In the genomic region with DNA sequence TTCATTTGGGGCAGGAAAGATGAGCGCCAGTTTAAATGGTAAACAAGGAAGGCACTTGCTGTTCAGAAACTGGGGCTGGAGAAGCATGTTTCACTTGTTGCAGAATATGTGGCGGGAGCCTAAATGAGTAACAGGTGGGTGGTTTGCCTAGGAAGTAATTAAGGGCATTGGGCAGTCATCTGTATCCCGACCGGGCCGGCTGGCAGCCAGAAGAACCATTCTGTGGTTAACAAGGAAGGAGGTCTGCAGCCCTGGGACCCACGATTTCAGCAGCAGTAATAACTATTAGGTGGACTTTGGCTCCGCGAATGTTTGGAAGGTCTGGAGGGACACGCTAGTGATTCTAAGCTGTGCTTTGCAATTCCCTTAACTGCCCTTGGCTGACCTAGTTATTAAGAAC, we compare ENCODE assay signal across 21 mouse cellular contexts.
DNase-seq lines count a peak whose midpoint lies in the region; ATAC-seq and TF ChIP-seq lines count a peak whose summit lies in the region.
"Had no signal": no experiment of that assay in that cellular context is flagged by ENCODE, and none has a peak within 500 bp of the region (broad histone marks: within the 10 kb centered on the region; RNA-seq: fewer than 3 reads in every experiment).

No protein-coding gene starts in this region.

- no peaks in the 10 kb centered on the region for H3K9me3 ChIP-seq in limb, embryonic 14.5 days (ENCODE audit: control insufficient read depth, low read length)
- H3K9me3 ChIP-seq: liver, embryonic 12.5 days; lung, embryonic 15.5 days; midbrain, embryonic 13.5 days had no signal

- DNase-seq in embryo, embryonic 11 days = peak; percentile 9
- no peak for DNase-seq in embryo, embryonic 10 days (ENCODE audit: low spot score)
- DNase-seq in retina, postnatal 1 day = peak; percentile 6
- no peak for DNase-seq in retina, embryonic 14.5 days (ENCODE audit: low spot score)
- peak; percentile 11 for DNase-seq in kidney, postnatal 10 days
- DNase-seq in limb, embryonic 14.5 days (ENCODE audit: low spot score) = no peak
- no peak for DNase-seq in spleen, postnatal 4 days (ENCODE audit: low spot score in 2 of 2)
- DNase-seq: adrenal gland, adult 8-10 months; cerebellum, adult 11 months; gastrocnemius, postnatal 36 days; heart, postnatal 14 days had no signal

- no peak overlapping the region for H3K9ac ChIP-seq in limb, embryonic 14.5 days (ENCODE audit: low read depth, low read length, severe bottlenecking)
- H3K9ac ChIP-seq: hindbrain, embryonic 14.5 days; liver, embryonic 12.5 days; lung, embryonic 15.5 days; midbrain, embryonic 13.5 days had no signal

- 25% methylated on average over 9 of the region's 9 CpGs for WGBS in limb, embryonic 14.5 days

- no peaks in the 10 kb centered on the region for H3K27me3 ChIP-seq in limb, embryonic 14.5 days (ENCODE audit: control insufficient read depth, insufficient read depth, low read length)
- H3K27me3 ChIP-seq: liver, embryonic 12.5 days; lung, embryonic 15.5 days; midbrain, embryonic 13.5 days had no signal

- no peak overlapping the region for H3K4me3 ChIP-seq in limb, embryonic 14.5 days (replicated peaks; ENCODE audit: low read length)
- H3K4me3 ChIP-seq: erythroblast, embryonic 14.5 days; liver, embryonic 12.5 days; lung, embryonic 15.5 days; midbrain, embryonic 13.5 days had no signal

- H3K27ac ChIP-seq in limb, embryonic 14.5 days (replicated peaks; ENCODE audit: low read depth, low read length) = no peak overlapping the region
- H3K27ac ChIP-seq: hindbrain, embryonic 14.5 days; liver, embryonic 12.5 days; lung, embryonic 15.5 days; macrophage; midbrain, embryonic 13.5 days had no signal

- no peak for TF ChIP-seq POLR2A in limb, embryonic 14.5 days (IDR thresholded peaks at IDR 0.05; ENCODE audit: borderline replicate concordance, extremely low read depth, insufficient read depth, insufficient read length)

- no peak overlapping the region for H3K4me2 ChIP-seq in limb, embryonic 14.5 days (replicated peaks; ENCODE audit: low read depth, low read length, severe bottlenecking)
- H3K4me2 ChIP-seq: heart, embryonic 11.5 days; hindbrain, embryonic 14.5 days; liver, embryonic 12.5 days; lung, embryonic 15.5 days; midbrain, embryonic 13.5 days had no signal

- 0 out of 2 replicates have a peak, but pooled peaks have one; percentile 19 for ATAC-seq in limb, embryonic 14.5 days (ENCODE audit: low FRiP score, low read depth)
- ATAC-seq in megakaryocyte progenitor cell, adult 5-6 weeks (replicated peaks; ENCODE audit: poor library complexity) = no peak
- ATAC-seq: forebrain, embryonic 16.5 days; intestine, embryonic 16.5 days; liver, embryonic 12.5 days; midbrain, embryonic 13.5 days had no signal

- no peaks in the 10 kb centered on the region for H3K36me3 ChIP-seq in limb, embryonic 14.5 days (ENCODE audit: control insufficient read depth, insufficient read depth, low read length)
- H3K36me3 ChIP-seq: liver, embryonic 12.5 days; lung, embryonic 15.5 days; midbrain, embryonic 13.5 days had no signal

- 0 out of 2 replicates have a peak, but pooled peaks cover 2% of the 10 kb centered on the region for H3K4me1 ChIP-seq in limb, embryonic 14.5 days (ENCODE audit: control insufficient read depth, insufficient read depth, low read length)
- H3K4me1 ChIP-seq: liver, embryonic 12.5 days; midbrain, embryonic 13.5 days had no signal

Comparison
In these comparisons a context has a peak if more than half of its experiments do, and no peak if none do; other contexts are left out.
1. DNase-seq: peak in embryo, embryonic 11 days (single experiment), retina, postnatal 1 day (single experiment) and kidney, postnatal 10 days (single experiment); none in embryo, embryonic 10 days (single experiment), retina, embryonic 14.5 days (single experiment), limb, embryonic 14.5 days (single experiment) and spleen, postnatal 4 days (0 of 2).